Mouse (Mus musculus): Measurements from ENCODE around the gene Gm12216.

DNA sequence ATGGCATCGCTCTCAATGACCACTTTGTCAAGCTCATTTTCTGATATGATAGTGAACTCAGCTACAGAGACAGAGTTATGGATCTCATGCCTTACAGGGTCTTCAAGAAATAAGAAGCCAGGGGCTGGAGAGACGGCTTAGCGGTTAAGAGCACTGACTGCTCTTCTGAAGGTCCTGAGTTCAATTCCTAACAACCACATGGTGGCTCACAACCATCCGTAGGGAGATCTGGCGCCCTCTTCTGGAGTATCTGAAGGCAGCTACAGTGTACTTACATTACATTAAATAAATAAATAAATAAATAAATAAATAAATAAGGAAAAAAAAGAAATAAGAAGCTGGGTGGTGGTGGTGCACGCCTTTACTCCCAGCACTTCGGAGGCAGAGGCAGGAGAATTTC, 125.2 kb downstream of the Gm12216 start:
- no peak for TF ChIP-seq POLR2A (IDR thresholded peaks at IDR 0.05; ENCODE audit: extremely low read depth, insufficient read depth, low read length)
- TF ChIP-seq CTCF (IDR thresholded peaks at IDR 0.05; ENCODE audit: extremely low read depth, insufficient read depth, low read length), result no peak
